Mouse (Mus musculus): ENCODE data around the gene Vti1a. TPM values are rescaled to one million over a fixed set of nuclear protein-coding genes. Genes with fewer than 3 reads are reported as not detected.

Vti1a gene
- total and polyA plus RNA-seq, 2 experiments from 2014 or later = 6.6 to 12.5 TPM

GRCm38 (mm10) chr19:55626952-55627351 lies 310.9 kb downstream of the Vti1a start:
- no peaks in the 10 kb centered on the region for H3K36me3 ChIP-seq (replicated peaks; ENCODE audit: control insufficient read depth, insufficient read depth, low read length)
- H3K4me2 ChIP-seq (ENCODE audit: low read depth, low read length) = no peak overlapping the region
- TF ChIP-seq EP300 (IDR thresholded peaks at IDR 0.05; ENCODE audit: low read depth) (no peak), CTCF (IDR thresholded peaks at IDR 0.05; ENCODE audit: low read depth) (no peak)
- H3K4me1 ChIP-seq (ENCODE audit: control insufficient read depth, insufficient read depth) = no peaks in the 10 kb centered on the region
- H3K9me3 ChIP-seq (replicated peaks; ENCODE audit: control insufficient read depth, low read length) = no peaks in the 10 kb centered on the region
- no peak for DNase-seq (ENCODE audit: low spot score)
- no peak overlapping the region for H3K27ac ChIP-seq (ENCODE audit: low read depth)
- no peak for ATAC-seq (ENCODE audit: insufficient read depth, low read depth)
- H3K9ac ChIP-seq (replicated peaks; ENCODE audit: low read depth, low read length) = no peak overlapping the region
- no peak overlapping the region for H3K4me3 ChIP-seq (ENCODE audit: low read depth, low read length)
- H3K27me3 ChIP-seq (ENCODE audit: control insufficient read depth, insufficient read depth, low read length) = no peaks in the 10 kb centered on the region
- 84% methylated on average over 12 of the region's 12 CpGs for WGBS

- Histone ChIP-seq H3K27ac (ENCODE audit: low read depth) (no peak overlapping the region), H3K27me3 (ENCODE audit: control insufficient read depth, insufficient read depth, low read length) (0 out of 2 replicates have a peak, but pooled peaks cover 4% of the 10 kb centered on the region), H3K4me2 (ENCODE audit: low read depth, low read length) (no peak overlapping the region), H3K9ac (replicated peaks; ENCODE audit: low read depth, low read length) (no peak overlapping the region), H3K9me3 (replicated peaks; ENCODE audit: control insufficient read depth, low read length) (no peaks in the 10 kb centered on the region), H3K36me3 (replicated peaks; ENCODE audit: control insufficient read depth, insufficient read depth, low read length) (no peaks in the 10 kb centered on the region), H3K4me3 (ENCODE audit: low read depth, low read length) (no peak overlapping the region), H3K4me1 (ENCODE audit: control insufficient read depth, insufficient read depth) (no peaks in the 10 kb centered on the region)
- DNase-seq (ENCODE audit: low spot score) (no peak), ATAC-seq (ENCODE audit: insufficient read depth, low read depth) (no peak)
- TF ChIP-seq CTCF (IDR thresholded peaks at IDR 0.05; ENCODE audit: low read depth) (no peak), EP300 (IDR thresholded peaks at IDR 0.05; ENCODE audit: low read depth) (no peak)
- 77% methylated on average over 15 of the region's 15 CpGs for WGBS
Observed at GRCm38 (mm10) chr19:55635488-55635887, 319.4 kb downstream of the Vti1a start.

- no peak overlapping the region for H3K27ac ChIP-seq (ENCODE audit: low read depth)
- H3K27me3 ChIP-seq (ENCODE audit: control insufficient read depth, insufficient read depth, low read length) = no peaks in the 10 kb centered on the region
- TF ChIP-seq EP300 (IDR thresholded peaks at IDR 0.05; ENCODE audit: low read depth) = no peak
- TF ChIP-seq CTCF (IDR thresholded peaks at IDR 0.05; ENCODE audit: low read depth) = no peak
- no peaks in the 10 kb centered on the region for H3K36me3 ChIP-seq (replicated peaks; ENCODE audit: control insufficient read depth, insufficient read depth, low read length)
- no peak overlapping the region for H3K4me3 ChIP-seq (ENCODE audit: low read depth, low read length)
- no peak overlapping the region for H3K9ac ChIP-seq (replicated peaks; ENCODE audit: low read depth, low read length)
- H3K4me2 ChIP-seq (ENCODE audit: low read depth, low read length) = no peak overlapping the region
- no peaks in the 10 kb centered on the region for H3K9me3 ChIP-seq (replicated peaks; ENCODE audit: control insufficient read depth, low read length)
- no peak for ATAC-seq (ENCODE audit: insufficient read depth, low read depth)
- WGBS = 83% methylated on average over 6 of the region's 6 CpGs
- 0 out of 2 replicates have a peak, but pooled peaks cover 3% of the 10 kb centered on the region for H3K4me1 ChIP-seq (ENCODE audit: control insufficient read depth, insufficient read depth)
- no peak for DNase-seq (ENCODE audit: low spot score)
Observed at GRCm38 (mm10) chr19:55640251-55640650, 324.2 kb downstream of the Vti1a start.

GRCm38 (mm10) chr19:55641891-55642290 lies 325.8 kb downstream of the Vti1a start:
- WGBS = 84% methylated on average over 2 of the region's 2 CpGs
- Histone ChIP-seq H3K4me1 (ENCODE audit: control insufficient read depth, insufficient read depth) (0 out of 2 replicates have a peak, but pooled peaks cover 3% of the 10 kb centered on the region), H3K9me3 (replicated peaks; ENCODE audit: control insufficient read depth, low read length) (no peaks in the 10 kb centered on the region), H3K36me3 (replicated peaks; ENCODE audit: control insufficient read depth, insufficient read depth, low read length) (no peaks in the 10 kb centered on the region), H3K27me3 (ENCODE audit: control insufficient read depth, insufficient read depth, low read length) (no peaks in the 10 kb centered on the region), H3K4me2 (ENCODE audit: low read depth, low read length) (no peak overlapping the region), H3K4me3 (ENCODE audit: low read depth, low read length) (no peak overlapping the region), H3K27ac (ENCODE audit: low read depth) (no peak overlapping the region), H3K9ac (replicated peaks; ENCODE audit: low read depth, low read length) (no peak overlapping the region)
- no peak for DNase-seq (ENCODE audit: low spot score)
- TF ChIP-seq EP300 (IDR thresholded peaks at IDR 0.05; ENCODE audit: low read depth) (no peak), CTCF (IDR thresholded peaks at IDR 0.05; ENCODE audit: low read depth) (no peak)
- no peak for ATAC-seq (ENCODE audit: insufficient read depth, low read depth)

- no peaks in the 10 kb centered on the region for H3K36me3 ChIP-seq (replicated peaks; ENCODE audit: control insufficient read depth, insufficient read depth, low read length)
- no peaks in the 10 kb centered on the region for H3K27me3 ChIP-seq (ENCODE audit: control insufficient read depth, insufficient read depth, low read length)
- H3K9me3 ChIP-seq (replicated peaks; ENCODE audit: control insufficient read depth, low read length) = no peaks in the 10 kb centered on the region
- no peak overlapping the region for H3K4me3 ChIP-seq (ENCODE audit: low read depth, low read length)
- WGBS = 85% methylated on average over 11 of the region's 11 CpGs
- no peak overlapping the region for H3K27ac ChIP-seq (ENCODE audit: low read depth)
- no peak overlapping the region for H3K4me2 ChIP-seq (ENCODE audit: low read depth, low read length)
- TF ChIP-seq EP300 (IDR thresholded peaks at IDR 0.05; ENCODE audit: low read depth) (no peak), CTCF (IDR thresholded peaks at IDR 0.05; ENCODE audit: low read depth) (no peak)
- DNase-seq (ENCODE audit: low spot score) (no peak), ATAC-seq (ENCODE audit: insufficient read depth, low read depth) (no peak)
- H3K4me1 ChIP-seq (ENCODE audit: control insufficient read depth, insufficient read depth) = 0 out of 2 replicates have a peak, but pooled peaks cover 3% of the 10 kb centered on the region
- H3K9ac ChIP-seq (replicated peaks; ENCODE audit: low read depth, low read length) = no peak overlapping the region
Observed at GRCm38 (mm10) chr19:55642361-55642760, 326.3 kb downstream of the Vti1a start.

- Histone ChIP-seq H3K27me3 (ENCODE audit: control insufficient read depth, insufficient read depth, low read length) (no peaks in the 10 kb centered on the region), H3K4me1 (ENCODE audit: control insufficient read depth, insufficient read depth) (0 out of 2 replicates have a peak, but pooled peaks cover 3% of the 10 kb centered on the region), H3K9ac (replicated peaks; ENCODE audit: low read depth, low read length) (peak overlapping the region; percentile 34), H3K9me3 (replicated peaks; ENCODE audit: control insufficient read depth, low read length) (no peaks in the 10 kb centered on the region), H3K4me3 (ENCODE audit: low read depth, low read length) (peak overlapping the region; percentile 44), H3K4me2 (ENCODE audit: low read depth, low read length) (peak overlapping the region; percentile 50), H3K36me3 (replicated peaks; ENCODE audit: control insufficient read depth, insufficient read depth, low read length) (no peaks in the 10 kb centered on the region), H3K27ac (ENCODE audit: low read depth) (peak overlapping the region; percentile 86)
- DNase-seq (ENCODE audit: low spot score) (peak; percentile 78), ATAC-seq (ENCODE audit: insufficient read depth, low read depth) (peak; percentile 90)
- 4% methylated on average over 14 of the region's 14 CpGs for WGBS
- no peak for TF ChIP-seq EP300 (IDR thresholded peaks at IDR 0.05; ENCODE audit: low read depth)
- no peak for TF ChIP-seq CTCF (IDR thresholded peaks at IDR 0.05; ENCODE audit: low read depth)
Observed at GRCm38 (mm10) chr19:55643288-55643901, 327.3 kb downstream of the Vti1a start.
